Mouse (Mus musculus): ENCODE data around the gene Mon1a.
A peak's percentile ranks its signal among the peaks of the same experiment; 100 is the strongest.

Mon1a gene

DNA sequence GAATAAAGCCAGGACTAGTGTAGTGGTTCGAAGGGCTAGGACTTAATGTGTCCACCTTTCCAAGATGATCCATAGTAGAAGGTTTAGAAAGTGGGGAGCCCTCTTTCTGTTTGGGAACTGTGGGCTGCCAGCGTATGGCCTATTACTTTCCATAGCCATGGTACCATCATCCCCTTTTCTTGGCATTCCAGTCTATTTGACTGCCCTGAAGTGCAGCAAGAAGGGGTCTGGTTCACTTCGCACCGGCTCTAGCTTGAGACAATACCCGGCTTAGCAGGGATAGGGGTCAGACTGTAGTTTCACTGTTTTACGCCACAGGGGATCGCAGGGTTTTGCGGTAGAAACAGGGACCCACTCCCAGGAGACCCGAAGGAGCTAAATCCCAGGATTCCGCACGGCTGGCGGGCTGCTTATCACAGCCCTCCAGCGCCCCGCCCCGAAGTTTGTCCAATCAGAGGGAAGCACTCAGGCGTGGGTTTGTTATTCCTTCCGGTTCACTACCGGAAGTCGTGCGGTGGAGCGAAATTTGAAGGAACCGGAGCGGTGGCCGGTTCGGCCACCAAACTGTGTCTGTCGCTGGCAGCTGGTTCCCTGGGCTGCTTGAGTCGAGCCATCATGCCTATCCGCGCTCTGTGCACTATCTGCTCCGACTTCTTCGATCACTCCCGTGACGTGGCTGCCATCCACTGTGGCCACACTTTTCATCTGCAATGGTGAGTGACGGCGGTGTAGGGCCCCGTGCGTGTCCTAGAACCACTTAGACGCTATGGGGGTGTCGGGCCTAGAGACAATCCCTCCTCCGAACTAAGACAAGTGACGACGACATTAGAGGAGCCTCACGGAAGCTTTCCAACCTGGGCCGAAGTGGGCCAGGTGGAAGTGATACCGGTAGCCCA, 62.8 kb downstream of the Mon1a start:
- peak; percentile 93 for DNase-seq

Data from layer of hippocampus, adult 9-11 months (tissue).